8 mouse cellular contexts compared by ENCODE assay signal in genomic region chr10:69005199-69005872, GRCm38 (mm10).
DNase-seq lines count a peak whose midpoint lies in the region; ATAC-seq and TF ChIP-seq lines count a peak whose summit lies in the region.
"Had no signal": no experiment of that assay in that cellular context is flagged by ENCODE, and none has a peak within 500 bp of the region (broad histone marks: within the 10 kb centered on the region; RNA-seq: fewer than 3 reads in every experiment).

No protein-coding gene starts in this region.

- H3K4me1 ChIP-seq in E14TG2a.4 (replicated peaks; ENCODE audit: low read depth, low read length): peaks cover 19% of the 10 kb centered on the region
- H3K4me1 ChIP-seq: liver, embryonic 15.5 days had no signal

- H3K4me3 ChIP-seq in E14TG2a.4 (replicated peaks; ENCODE audit: low read length): no peak overlapping the region
- H3K4me3 ChIP-seq: liver, embryonic 15.5 days had no signal

- peak; percentile 93 for TF ChIP-seq CTCF in E14TG2a.4 (conservative IDR thresholded peaks at IDR 0.05; ENCODE audit: low read length)

- H3K9me3 ChIP-seq in E14TG2a.4 (ENCODE audit: low read length): peaks cover 11% of the 10 kb centered on the region

- peak; percentile 23 for DNase-seq in T-cell, adult 2 months (ENCODE audit: low spot score)
- peak; percentile 81 to 85 for DNase-seq in gastrocnemius, postnatal 4 days (ENCODE audit: low spot score in 2 of 2)
- DNase-seq in layer of hippocampus, postnatal 36 days: peak; percentile 80 to 87
- peak; percentile 79 for DNase-seq in mesoderm, embryonic 11.5 days (ENCODE audit: low read depth, low spot score)
- DNase-seq in spleen, postnatal 36 days (ENCODE audit: low spot score in 2 of 2): peak; percentile 9 to 16

- no peaks in the 10 kb centered on the region for H3K27me3 ChIP-seq in E14TG2a.4 (ENCODE audit: insufficient read depth, low read length)
- H3K27me3 ChIP-seq: liver, embryonic 15.5 days had no signal

- peak; percentile 65; the same call in 1 of the 2 replicates for ATAC-seq in common myeloid progenitor, adult 5-6 weeks (replicated peaks; ENCODE audit: low read depth, poor library complexity, severe bottlenecking)

- no peaks in the 10 kb centered on the region for H3K36me3 ChIP-seq in E14TG2a.4 (ENCODE audit: insufficient read depth, low read length)
- H3K36me3 ChIP-seq: liver, embryonic 15.5 days had no signal

Comparison
In these comparisons a context has a peak if more than half of its experiments do, and no peak if none do; other contexts are left out.
1. DNase-seq: peak in every context shown above with its lines; median percentile 84 in layer of hippocampus, postnatal 36 days; 83 in gastrocnemius, postnatal 4 days; 79 in mesoderm, embryonic 11.5 days; 23 in T-cell, adult 2 months; 12 in spleen, postnatal 36 days.